Mouse (Mus musculus) CH12.LX (cell line): ENCODE measurements at regions not wholly inside any gene's neighbourhood (a gene's known extent, or its start where the extent isn't known, plus 50 kb on each side); places are given as distances from the start of the nearest gene placed in this dataset.

Experiments used
- CHD1 ChIP-seq: IDR thresholded peaks from 2 replicates; pipeline ENCODE4 v1.6.1; 2012; ENCODE audit warnings: low read depth, low read length, improper control_type of control experiment, inconsistent platforms
- CTCF ChIP-seq, 2 experiments: IDR thresholded peaks in 1 of 2; conservative IDR thresholded peaks in 1 of 2; 2 replicates each; pipeline ENCODE4 v1.5.1; 2011 to 2012; ENCODE audit warnings: low read depth in 2 of 2, low read length in 2 of 2, improper control_type of control experiment in 1 of 2, inconsistent platforms in 1 of 2, mild to moderate bottlenecking in 1 of 2, moderate library complexity in 1 of 2
- E2F4 ChIP-seq: IDR thresholded peaks from 2 replicates; pipeline ENCODE4 v1.6.1; 2011; ENCODE audit warnings: low read depth, low read length, improper control_type of control experiment; ENCODE audit not compliant: insufficient replicate concordance
- EP300 ChIP-seq: IDR thresholded peaks from 2 replicates; pipeline ENCODE4 v1.6.1; 2011; ENCODE audit warnings: low read length, improper control_type of control experiment
- MAFK ChIP-seq: IDR thresholded peaks from 2 replicates; pipeline ENCODE4 v1.6.1; 2011; ENCODE audit warnings: low read length, improper control_type of control experiment; ENCODE audit not compliant: insufficient replicate concordance
- UBTF ChIP-seq: IDR thresholded peaks from 2 replicates; pipeline ENCODE4 v1.6.1; 2012; ENCODE audit warnings: low read depth, mild to moderate bottlenecking, inconsistent platforms, low read length, improper control_type of control experiment, moderate library complexity
- ZC3H11A ChIP-seq: IDR thresholded peaks from 2 replicates; pipeline ENCODE4 v1.6.1; 2012; ENCODE audit warnings: low read depth, mild to moderate bottlenecking, inconsistent platforms, low read length, improper control_type of control experiment

DNA sequence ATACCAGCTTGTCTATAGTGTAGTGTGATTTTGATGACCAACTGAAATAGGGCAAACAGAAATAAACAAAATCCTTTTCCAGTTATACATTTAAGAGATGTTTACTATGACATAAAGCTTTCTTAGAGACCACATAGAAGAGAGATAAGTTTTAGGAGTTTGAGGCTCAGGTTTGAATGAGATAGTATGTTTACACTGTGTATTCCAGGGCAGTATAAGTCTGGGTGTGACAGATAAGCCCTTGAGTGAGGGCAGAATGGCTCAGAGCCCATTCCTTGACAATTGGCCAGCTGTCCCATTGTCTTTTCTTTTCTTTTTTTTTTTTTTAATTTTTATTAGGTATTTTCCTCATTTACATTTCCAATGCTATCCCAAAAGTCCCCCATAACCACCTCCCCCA is 744.0 kb upstream of the 4930444P10Rik start:
- TF ChIP-seq UBTF = no peak
- TF ChIP-seq EP300 = no peak
- no peak for TF ChIP-seq E2F4
- no peak for TF ChIP-seq CTCF (conservative IDR thresholded peaks at IDR 0.05 in 1 of 2, IDR thresholded peaks at IDR 0.05 in 1 of 2; ENCODE audit: low read depth in 2 of 2, low read length in 2 of 2)
- TF ChIP-seq CHD1 = no peak
- no peak for TF ChIP-seq MAFK
- no peak for TF ChIP-seq ZC3H11A
